Mouse (Mus musculus) heart, postnatal 25 days (tissue): ENCODE data around the gene Lama1. TPM values are rescaled to one million over a fixed set of nuclear protein-coding genes. Genes with fewer than 3 reads are reported as not detected.
"Not testable (repeated sequence)": the region's sequence is repeated elsewhere in the genome, so short reads cannot be mapped to it uniquely, and the experiment has no call there.

Source experiments
- DNase-seq: peaks from one replicate; pipeline ENCODE4 v3.0.0; 2022; ENCODE audit warnings: low spot score
- intact Hi-C: fragments of 180-260 bp; cut with DNase I; formaldehyde crosslinking; loops from one replicate; pipeline ENCODE4 v1.15.1; 2025
- total RNA-seq, 2 experiments: library from RNA; stranded (reverse); gene quantifications; 2 replicates each; pipeline ENCODE4 v1.2.3; 2021

Lama1 gene
- total RNA-seq, 2 experiments from 2014 or later = 0.78 to 1.1 TPM

DNA sequence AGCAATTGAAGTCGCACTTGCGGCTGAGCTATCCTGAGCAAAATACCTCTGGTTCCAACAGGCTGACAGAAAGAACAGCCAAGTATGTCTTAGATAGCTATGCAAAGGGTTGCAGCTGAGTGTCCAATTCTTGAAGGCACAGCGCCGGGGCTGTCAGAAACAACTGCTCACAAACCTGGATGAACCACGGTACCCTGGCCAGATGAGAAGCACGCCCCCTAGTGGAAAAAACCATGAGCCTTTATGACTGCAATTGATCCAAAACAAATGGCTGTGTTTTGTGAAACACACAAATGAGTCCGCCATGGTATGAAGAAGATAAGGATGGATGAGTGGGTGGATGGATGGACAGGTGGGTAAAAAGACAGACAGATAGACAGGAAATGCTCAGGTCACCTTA, 15.9 kb downstream of the Lama1 start:
- intact Hi-C loops = no loop called here
- no peak for DNase-seq

DNA sequence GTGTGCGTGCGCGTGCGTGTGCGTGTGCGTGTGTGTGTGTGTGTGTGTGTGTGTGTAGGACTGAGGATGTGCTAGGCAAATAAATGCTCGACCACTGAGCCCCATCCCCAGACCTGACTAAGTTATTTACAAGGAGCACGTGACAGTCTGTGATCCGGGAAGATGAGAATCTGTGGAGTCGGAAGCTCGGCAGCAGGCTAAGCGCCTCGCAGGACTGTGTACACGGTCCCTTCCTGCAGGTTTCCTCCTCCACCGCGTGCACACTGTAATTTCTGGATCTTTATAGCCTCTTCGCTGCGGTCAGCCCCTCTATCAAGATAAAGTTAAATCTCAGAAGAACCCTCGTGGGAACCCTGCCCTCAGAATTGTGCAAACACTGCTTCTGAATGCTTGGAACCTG, 18.4 kb downstream of the Lama1 start:
- intact Hi-C loops = no loop called here
- DNase-seq = no peak

- DNase-seq = no peak
- intact Hi-C loops = no loop called here
Observed at GRCm38 (mm10) chr17:67722055-67722454, 25.0 kb downstream of the Lama1 start.

DNA sequence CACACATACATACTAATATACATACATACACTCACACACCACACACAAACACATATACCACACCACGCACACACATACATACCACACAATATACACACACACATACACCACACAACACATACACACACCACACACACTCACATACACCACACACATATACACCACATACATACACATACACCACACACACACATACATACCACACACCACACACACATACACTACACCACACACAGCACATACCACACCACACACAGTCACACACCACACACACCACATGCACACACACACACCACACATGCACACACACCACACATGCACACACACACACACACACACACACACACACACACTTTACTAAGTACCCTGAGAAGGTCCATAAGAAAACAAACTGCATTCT, 25.5 kb downstream of the Lama1 start:
- intact Hi-C loops = no loop called here
- no peak for DNase-seq

- intact Hi-C loops = no loop called here
- no peak for DNase-seq
Observed at GRCm38 (mm10) chr17:67723175-67724067, 26.4 kb downstream of the Lama1 start.

DNA sequence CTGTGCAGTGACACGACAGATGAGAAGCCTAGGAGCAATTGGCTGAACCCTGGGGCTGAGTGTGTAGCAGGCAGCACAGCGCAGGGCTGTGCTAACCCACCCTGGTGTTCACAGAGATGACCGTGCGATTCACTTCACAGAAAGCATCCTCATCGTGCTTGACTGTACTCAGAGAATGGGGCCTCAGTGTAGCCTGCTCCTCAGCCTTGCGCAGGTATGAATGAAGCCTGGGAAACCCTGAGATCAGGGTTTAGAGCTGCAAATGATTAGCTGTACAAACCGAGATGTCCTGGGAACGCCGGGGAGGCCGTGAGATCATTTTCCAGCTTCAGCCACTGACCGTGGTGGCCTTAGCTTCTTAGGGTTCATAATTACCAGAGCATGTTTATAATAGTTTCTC, 29.5 kb downstream of the Lama1 start:
- DNase-seq = no peak
- intact Hi-C loops = no loop called here

- intact Hi-C loops = no loop called here
- DNase-seq = no peak
Observed at GRCm38 (mm10) chr17:67728751-67729150, 31.7 kb downstream of the Lama1 start.

GRCm38 (mm10) chr17:67731096-67731495, 34.0 kb downstream of the Lama1 start:
- no peak for DNase-seq
- intact Hi-C loops = no loop called here

- intact Hi-C loops = no loop called here
- DNase-seq = no peak
Observed at GRCm38 (mm10) chr17:67731964-67732363, 34.9 kb downstream of the Lama1 start.

GRCm38 (mm10) chr17:67733516-67733915, 36.5 kb downstream of the Lama1 start:
- intact Hi-C loops = no loop called here
- no peak for DNase-seq

- intact Hi-C loops = no loop called here
Observed at GRCm38 (mm10) chr17:67735722-67736121, 38.7 kb downstream of the Lama1 start.

DNA sequence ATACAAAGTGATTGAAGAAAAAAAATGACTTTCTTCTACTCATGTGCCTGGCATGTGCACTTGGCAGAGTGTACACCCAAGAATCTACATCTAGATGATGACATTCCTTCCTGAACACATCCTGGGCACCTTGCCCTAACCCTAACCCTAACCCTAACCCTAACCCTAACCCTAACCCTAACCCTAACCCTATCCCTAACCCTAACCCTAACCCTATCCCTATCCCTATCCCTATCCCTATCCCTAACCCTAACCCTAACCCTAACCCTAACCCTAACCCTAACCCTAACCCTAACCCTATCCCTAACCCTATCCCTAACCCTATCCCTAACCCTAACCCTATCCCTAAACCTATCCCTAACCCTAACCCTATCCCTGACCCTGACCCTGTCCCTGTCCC, 44.2 kb downstream of the Lama1 start:
- intact Hi-C loops, DNase-seq: not testable (repeated sequence)

More at GRCm38 (mm10) chr17:67735722-67736121, 38.7 kb downstream of the Lama1 start:
- DNase-seq = no peak

- no peak for DNase-seq
- intact Hi-C loops = no loop called here
Observed at GRCm38 (mm10) chr17:67764167-67764871, 67.3 kb downstream of the Lama1 start.

DNA sequence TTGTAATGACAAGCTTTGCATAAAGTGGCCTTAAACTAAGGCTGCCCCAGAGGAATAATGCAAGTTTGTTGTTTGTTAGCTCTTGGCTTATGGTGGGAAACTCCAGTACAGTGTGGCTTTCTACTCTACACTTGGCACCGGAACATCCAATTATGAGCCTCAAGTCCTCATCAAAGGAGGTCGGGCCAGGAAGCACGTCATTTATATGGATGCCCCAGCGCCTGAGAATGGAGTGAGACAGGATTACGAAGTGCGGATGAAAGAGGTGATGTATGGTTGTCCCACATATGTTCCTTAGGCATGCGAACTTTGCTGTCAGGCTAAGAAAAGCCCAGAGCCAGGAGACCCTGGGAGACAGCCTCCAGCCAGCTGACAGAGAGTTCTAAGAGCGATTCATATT, 76.5 kb downstream of the Lama1 start:
- intact Hi-C loops = no loop called here
- DNase-seq = no peak

- no peak for DNase-seq
- intact Hi-C loops = loop anchor here (5.0 kb wide), 1 partner anchor 61 kb away; no protein-coding TSS in a partner anchor
Observed at GRCm38 (mm10) chr17:67776764-67777163, 79.7 kb downstream of the Lama1 start.

DNA sequence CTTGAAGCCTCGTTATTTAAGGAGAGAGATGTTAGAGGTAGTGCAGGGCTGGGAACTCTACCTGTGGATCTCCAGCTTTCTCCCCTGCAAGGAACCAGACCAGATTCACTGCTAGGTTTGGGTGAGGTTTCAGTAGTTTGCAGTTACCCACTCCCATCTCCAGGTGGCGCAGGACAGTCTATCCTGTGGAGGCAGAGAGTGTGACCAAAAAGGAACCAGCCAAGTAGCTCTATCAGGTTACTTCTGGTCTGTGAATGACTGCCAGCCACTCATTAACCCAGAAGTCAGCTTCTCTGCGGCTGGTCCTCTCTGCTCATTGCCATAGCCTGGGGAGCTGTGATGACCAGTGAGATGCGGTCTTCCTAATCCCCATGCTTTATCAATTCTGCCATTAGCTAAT, 82.8 kb downstream of the Lama1 start:
- DNase-seq = no peak
- intact Hi-C loops = loop anchor here (5.0 kb wide), 1 partner anchor 57 kb away; no protein-coding TSS in a partner anchor

- no peak for DNase-seq
- intact Hi-C loops = no loop called here
Observed at GRCm38 (mm10) chr17:67791091-67791490, 94.0 kb downstream of the Lama1 start.

DNA sequence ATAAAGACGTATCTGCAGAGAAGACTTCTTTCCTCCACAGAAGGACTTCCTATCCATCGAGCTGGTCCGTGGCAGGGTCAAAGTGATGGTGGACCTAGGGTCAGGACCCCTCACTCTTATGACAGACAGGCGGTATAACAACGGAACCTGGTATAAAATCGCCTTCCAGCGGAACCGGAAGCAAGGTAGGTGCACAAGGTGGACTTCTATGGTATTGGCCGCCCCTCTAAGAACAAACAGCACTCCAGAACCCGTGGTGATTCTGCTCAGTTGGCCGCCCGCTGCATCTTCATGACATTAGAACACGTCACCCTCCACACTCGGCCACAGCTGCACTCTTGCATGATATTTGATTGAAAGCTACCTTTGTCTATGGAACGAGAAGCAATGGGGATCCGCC, 112.1 kb downstream of the Lama1 start:
- no peak for DNase-seq

GRCm38 (mm10) chr17:67813666-67814065, 116.6 kb downstream of the Lama1 start:
- intact Hi-C loops = no loop called here

More for the DNA sequence above, 112.1 kb downstream of the Lama1 start:
- intact Hi-C loops = no loop called here

GRCm38 (mm10) chr17:67815720-67816119, 118.7 kb downstream of the Lama1 start:
- intact Hi-C loops = no loop called here
- no peak for DNase-seq

More at GRCm38 (mm10) chr17:67813666-67814065, 116.6 kb downstream of the Lama1 start:
- no peak for DNase-seq

GRCm38 (mm10) chr17:67816916-67817315, 119.9 kb downstream of the Lama1 start:
- DNase-seq = no peak
- intact Hi-C loops = no loop called here
